Comparison of ENCODE assay signal across 7 mouse cellular contexts in the genomic region with DNA sequence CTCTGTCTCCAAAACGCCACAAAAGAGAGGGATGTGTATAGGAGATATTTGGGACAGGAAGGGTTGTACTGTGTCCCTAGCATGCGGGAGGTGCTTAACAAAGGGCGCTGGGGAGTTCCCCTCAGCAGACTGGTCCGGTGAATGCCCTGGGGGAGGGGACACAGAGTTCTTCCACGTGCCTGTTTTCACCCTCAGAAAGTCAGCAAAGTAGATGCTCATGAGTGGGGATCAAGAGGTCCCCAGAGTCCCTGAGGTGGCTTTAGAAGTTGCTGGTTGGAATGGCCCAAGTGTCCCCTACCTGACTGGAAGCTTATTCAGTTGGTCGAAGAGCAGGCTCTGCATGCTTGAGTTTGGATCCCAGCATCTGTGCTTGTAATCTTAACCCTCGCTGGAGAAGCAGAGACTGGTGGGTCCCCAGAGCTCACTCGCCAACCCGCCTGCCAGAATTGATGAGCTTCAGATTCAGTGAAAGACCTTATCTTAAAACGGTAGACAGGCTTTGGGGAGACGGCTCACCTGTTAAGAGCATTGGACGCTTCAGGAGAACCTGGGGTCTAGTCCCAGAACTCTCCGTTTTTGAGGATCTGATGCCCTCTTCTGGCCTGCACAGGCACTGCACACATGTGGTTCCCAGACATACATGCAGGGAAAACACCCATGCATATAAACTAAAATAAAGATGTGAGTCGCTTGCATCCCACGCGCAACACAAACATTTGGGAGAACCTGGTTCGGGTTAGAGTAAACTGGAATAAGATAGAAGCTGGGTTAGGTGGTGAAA. TPM values are rescaled to one million over a fixed set of nuclear protein-coding genes. Genes with fewer than 3 reads are reported as not detected.
A peak's percentile ranks its signal among the peaks of the same experiment; 100 is the strongest.
DNase-seq lines count a peak whose midpoint lies in the region; ATAC-seq and TF ChIP-seq lines count a peak whose summit lies in the region.

No protein-coding gene starts in this region.

- no peaks in the 10 kb centered on the region for H3K9me3 ChIP-seq in hindbrain, postnatal 0 days (ENCODE audit: low read length)

- no peaks in the 10 kb centered on the region for H3K4me1 ChIP-seq in hindbrain, postnatal 0 days (ENCODE audit: insufficient read depth, low read length)

- peak; percentile 95 for TF ChIP-seq CTCF in hindbrain, postnatal 0 days (IDR thresholded peaks at IDR 0.05; ENCODE audit: low read depth)
- TF ChIP-seq CTCF in left cerebral cortex, adult 2 months (IDR thresholded peaks at IDR 0.05) = peak; percentile 93

- no peak overlapping the region for H3K27ac ChIP-seq in hindbrain, postnatal 0 days
- no peak overlapping the region for H3K27ac ChIP-seq in left cerebral cortex, adult 2 months

- intact Hi-C loops in left cerebral cortex, adult 2 months (cut with DNase I) = loop anchor here (2.0 kb wide), 2 partner anchors 32 to 84 kb away; no protein-coding TSS in a partner anchor

- peak; percentile 82 for DNase-seq in ZHBTc4 (ENCODE audit: low read depth, low spot score)
- peak; percentile 59 to 84 for DNase-seq in cerebellum, postnatal 4 days (ENCODE audit: low spot score in 2 of 2)
- DNase-seq in gastrocnemius, adult 8-10 months (ENCODE audit: low spot score in 2 of 2) = peak; percentile 70 to 73
- DNase-seq in hindbrain, postnatal 0 days (ENCODE audit: low spot score) = peak; percentile 84
- peak; percentile 77 to 88 for DNase-seq in left cerebral cortex, adult 2 months (ENCODE audit: extremely low spot score in 1 of 2, low spot score in 2 of 2)
- DNase-seq in right cerebral cortex, postnatal 10 days (ENCODE audit: low spot score in 2 of 2) = peak; percentile 81 to 90

- H3K9ac ChIP-seq in hindbrain, postnatal 0 days (replicated peaks; ENCODE audit: low read length) = no peak overlapping the region

- WGBS in hindbrain, postnatal 0 days = 24% methylated on average over 17 of the region's 17 CpGs

- H3K27me3 ChIP-seq in hindbrain, postnatal 0 days (ENCODE audit: insufficient read depth, low read length) = no peaks in the 10 kb centered on the region

- ATAC-seq in hindbrain, postnatal 0 days = peak; percentile 72; the same call in 1 of the 2 replicates
- peak; percentile 91 for ATAC-seq in megakaryocyte, adult 5-6 weeks (ENCODE audit: poor library complexity, severe bottlenecking)

- peak overlapping the region; percentile 27; the same call in 1 of the 2 replicates for H3K4me2 ChIP-seq in hindbrain, postnatal 0 days (ENCODE audit: low read depth, low read length)

- no peaks in the 10 kb centered on the region for H3K36me3 ChIP-seq in hindbrain, postnatal 0 days (ENCODE audit: insufficient read depth, low read length)

- no peak overlapping the region for H3K4me3 ChIP-seq in hindbrain, postnatal 0 days (ENCODE audit: low read length)
- H3K4me3 ChIP-seq in left cerebral cortex, adult 2 months = no peak overlapping the region

RNA-seq across cellular contexts. Expression of gene Hsd17b14, which starts 6.3 kb away (rescaled TPM):
- 1 to 10 TPM in 1 of 4 experiments, under 1 TPM in 2, not detected in 1; 0.52 to 2.8 (median 0.56) TPM for total RNA-seq in gastrocnemius, adult 8-10 months (2022)
- 0.68 TPM in 1 of 2 replicates, not detected in the other for total RNA-seq in hindbrain, postnatal 0 days (2014; rRNA removed)
- polyA plus RNA-seq in hindbrain, postnatal 0 days (2015; fragmentation: Nextera tagmentation; extraction: Ambion mirVana) = 0.54 and 0.89 TPM in 2 replicates
- under 1 TPM; 0.61 to 0.68 TPM for total RNA-seq in left cerebral cortex, adult 2 months (2021)
- total RNA-seq in megakaryocyte, adult 5-6 weeks (2015) = 0.25 TPM in 1 of 2 replicates, not detected in the other
- total RNA-seq in megakaryocyte, adult 5-6 weeks (2017) = not detected in 2 replicates

RNA-seq across cellular contexts. Expression of gene Bcat2, which starts 8.9 kb away (rescaled TPM):
- 100 to 1,000 TPM in 1 of 4 experiments, 10 to 100 TPM in 3; 82.2 to 107 (median 91.8) TPM for total RNA-seq in gastrocnemius, adult 8-10 months (2022)
- total RNA-seq in hindbrain, postnatal 0 days (2014; rRNA removed) = 11.1 and 17.8 TPM in 2 replicates
- polyA plus RNA-seq in hindbrain, postnatal 0 days (2015; fragmentation: Nextera tagmentation; extraction: Ambion mirVana) = 19.0 and 19.6 TPM in 2 replicates
- total RNA-seq in left cerebral cortex, adult 2 months (2021) = 10 to 100 TPM; 25.4 to 26.2 TPM
- total RNA-seq in megakaryocyte, adult 5-6 weeks (2015) = 24.6 and 26.6 TPM in 2 replicates
- total RNA-seq in megakaryocyte, adult 5-6 weeks (2017) = 16.7 and 24.1 TPM in 2 replicates

RNA-seq across cellular contexts. Expression of gene Plekha4, which starts 34.9 kb away (rescaled TPM):
- total RNA-seq in gastrocnemius, adult 8-10 months (2022) = 1 to 10 TPM; 1.4 to 5.4 (median 4.6) TPM
- 2.4 and 2.8 TPM in 2 replicates for total RNA-seq in hindbrain, postnatal 0 days (2014; rRNA removed)
- 2.1 and 2.2 TPM in 2 replicates for polyA plus RNA-seq in hindbrain, postnatal 0 days (2015; fragmentation: Nextera tagmentation; extraction: Ambion mirVana)
- total RNA-seq in left cerebral cortex, adult 2 months (2021) = 1 to 10 TPM; 4.2 to 5.1 TPM
- not detected in 2 replicates for total RNA-seq in megakaryocyte, adult 5-6 weeks (2015)
- 0.24 TPM in 1 of 2 replicates, not detected in the other for total RNA-seq in megakaryocyte, adult 5-6 weeks (2017)

RNA-seq across cellular contexts. Expression of gene Ppp1r15a, which starts 35.0 kb away (rescaled TPM):
- 10 to 100 TPM; 19.6 to 34.3 (median 29.4) TPM for total RNA-seq in gastrocnemius, adult 8-10 months (2022)
- total RNA-seq in hindbrain, postnatal 0 days (2014; rRNA removed) = 19.2 and 19.8 TPM in 2 replicates
- 21.6 and 25.4 TPM in 2 replicates for polyA plus RNA-seq in hindbrain, postnatal 0 days (2015; fragmentation: Nextera tagmentation; extraction: Ambion mirVana)
- 10 to 100 TPM; 25.2 to 29.3 TPM for total RNA-seq in left cerebral cortex, adult 2 months (2021)
- 29.2 and 39.1 TPM in 2 replicates for total RNA-seq in megakaryocyte, adult 5-6 weeks (2015)
- total RNA-seq in megakaryocyte, adult 5-6 weeks (2017) = 50.0 and 64.7 TPM in 2 replicates

RNA-seq across cellular contexts. Expression of gene Nucb1, which starts 50.8 kb away (rescaled TPM):
- total RNA-seq in gastrocnemius, adult 8-10 months (2022) = 10 to 100 TPM; 51.1 to 66.1 (median 56.8) TPM
- 91.6 and 93.7 TPM in 2 replicates for total RNA-seq in hindbrain, postnatal 0 days (2014; rRNA removed)
- 133 and 144 TPM in 2 replicates for polyA plus RNA-seq in hindbrain, postnatal 0 days (2015; fragmentation: Nextera tagmentation; extraction: Ambion mirVana)
- 100 to 1,000 TPM in 1 of 2 experiments, 10 to 100 TPM in 1; 95.4 to 106 TPM for total RNA-seq in left cerebral cortex, adult 2 months (2021)
- 54.9 and 59.1 TPM in 2 replicates for total RNA-seq in megakaryocyte, adult 5-6 weeks (2015)
- total RNA-seq in megakaryocyte, adult 5-6 weeks (2017) = 178 and 199 TPM in 2 replicates
